Mouse (Mus musculus) small intestine, adult 2 months (tissue): Measurements from ENCODE around the gene Clptm1.

Source experiments
- CTCF ChIP-seq: fragments of 200-500 bp; IDR thresholded peaks from 2 replicates; pipeline ENCODE4 v1.5.1; 2012; ENCODE audit warnings: low read depth, mild to moderate bottlenecking, control low read depth, inconsistent platforms, low read length, moderate library complexity, mixed read lengths; ENCODE audit not compliant: insufficient replicate concordance, insufficient read length; ENCODE audit errors: extremely low read depth
- POLR2A ChIP-seq: fragments of 200-500 bp; IDR thresholded peaks from 2 replicates; pipeline ENCODE4 v1.6.1; 2012; ENCODE audit warnings: low read depth, mild to moderate bottlenecking, control low read depth, inconsistent platforms, low read length, moderate library complexity

DNA sequence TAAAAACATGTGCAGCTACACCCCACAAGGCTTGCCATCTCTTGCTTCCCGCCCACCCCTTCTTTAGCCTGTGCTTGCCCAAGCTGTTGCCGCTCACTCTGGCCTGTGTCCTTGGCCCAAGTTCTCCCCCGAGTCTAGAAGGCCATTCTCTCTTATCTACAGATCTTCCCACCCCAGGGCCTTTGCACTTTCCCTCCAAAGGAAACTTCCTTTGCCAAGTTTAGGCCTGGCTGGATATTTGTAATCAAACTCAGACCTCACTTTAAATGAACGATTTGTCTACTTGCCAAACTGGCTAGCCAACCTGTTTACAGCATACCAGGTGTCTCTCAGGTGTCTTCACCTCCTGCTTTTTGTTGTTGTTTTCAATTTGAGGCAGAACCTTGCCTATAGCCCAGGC lies 26.0 kb upstream of the Clptm1 start:
- TF ChIP-seq CTCF (no peak), POLR2A (no peak)
